Mouse (Mus musculus): ENCODE measurements around the gene Fdx1.
A peak's percentile ranks its signal among the peaks of the same experiment; 100 is the strongest.

Gene Fdx1

GRCm38 (mm10) chr9:51962975-51963701 is at the start of gene Fdx1:
TSS of gene Fdx1 (minus strand) at chr9:51963556.
- DNase-seq (ENCODE audit: low spot score): peak; percentile 82

- DNase-seq (ENCODE audit: low spot score): no peak
These were observed 49.6 kb upstream of the Fdx1 start for GRCm38 (mm10) chr9:52012781-52013436.

- DNase-seq (ENCODE audit: low spot score): no peak
These were observed 49.0 kb upstream of the Fdx1 start for GRCm38 (mm10) chr9:52012311-52012710.

GRCm38 (mm10) chr9:52008511-52008910 is 45.2 kb upstream of the Fdx1 start:
- DNase-seq (ENCODE audit: low spot score): no peak

GRCm38 (mm10) chr9:52007341-52007740 is 44.0 kb upstream of the Fdx1 start:
- DNase-seq (ENCODE audit: low spot score): no peak

GRCm38 (mm10) chr9:52003501-52003900 is 40.1 kb upstream of the Fdx1 start:
- DNase-seq (ENCODE audit: low spot score): no peak

GRCm38 (mm10) chr9:51995331-51996099 is 32.2 kb upstream of the Fdx1 start:
- peak; percentile 86 for DNase-seq (ENCODE audit: low spot score)

- no peak for DNase-seq (ENCODE audit: low spot score)
These were observed 31.4 kb upstream of the Fdx1 start for GRCm38 (mm10) chr9:51994636-51995260.

GRCm38 (mm10) chr9:51993486-51994275 is 30.3 kb upstream of the Fdx1 start:
- DNase-seq (ENCODE audit: low spot score): no peak

- no peak for DNase-seq (ENCODE audit: low spot score)
These were observed 28.0 kb upstream of the Fdx1 start for GRCm38 (mm10) chr9:51991241-51991876.

GRCm38 (mm10) chr9:51990828-51991227 is 27.5 kb upstream of the Fdx1 start:
- DNase-seq (ENCODE audit: low spot score): peak; percentile 27

- DNase-seq (ENCODE audit: low spot score): peak; percentile 74
These were observed 22.2 kb upstream of the Fdx1 start for GRCm38 (mm10) chr9:51985493-51986099.

GRCm38 (mm10) chr9:51981131-51981530 is 17.8 kb upstream of the Fdx1 start:
- DNase-seq (ENCODE audit: low spot score): no peak

GRCm38 (mm10) chr9:51979301-51979700 is 15.9 kb upstream of the Fdx1 start:
- no peak for DNase-seq (ENCODE audit: low spot score)

- DNase-seq (ENCODE audit: low spot score): no peak
These were observed 15.3 kb upstream of the Fdx1 start for GRCm38 (mm10) chr9:51978545-51979259.

GRCm38 (mm10) chr9:51977439-51978000 is 14.2 kb upstream of the Fdx1 start:
- DNase-seq (ENCODE audit: low spot score): peak; percentile 81

GRCm38 (mm10) chr9:51974871-51975270 is 11.5 kb upstream of the Fdx1 start:
- DNase-seq (ENCODE audit: low spot score): no peak

GRCm38 (mm10) chr9:51973846-51974245 is 10.5 kb upstream of the Fdx1 start:
- no peak for DNase-seq (ENCODE audit: low spot score)

GRCm38 (mm10) chr9:51966373-51966772 is 3.0 kb upstream of the Fdx1 start:
- no peak for DNase-seq (ENCODE audit: low spot score)

GRCm38 (mm10) chr9:51964110-51964509 is 754 bp upstream of the Fdx1 start:
- DNase-seq (ENCODE audit: low spot score): no peak
